Mouse (Mus musculus) ES-E14 (cell line): ENCODE measurements around the gene Mkrn1. TPM values are rescaled to one million over a fixed set of nuclear protein-coding genes. Genes with fewer than 3 reads are reported as not detected.

Source experiments
- DNase-seq: peaks from one replicate; pipeline ENCODE4 v3.0.0-alpha.2; 2013; ENCODE audit warnings: low read depth, low spot score
- H3K27ac ChIP-seq: 2 replicates; pipeline ENCODE4 v1.5.1; 2012; ENCODE audit warnings: low read depth, mild to moderate bottlenecking, low read length, moderate library complexity, mixed read lengths; ENCODE audit not compliant: poor library complexity, insufficient read depth, severe bottlenecking
- H3K36me3 ChIP-seq: 2 replicates; pipeline ENCODE4 v1.6.1; 2012; ENCODE audit warnings: mild to moderate bottlenecking, low read length, moderate library complexity, mixed read lengths; ENCODE audit not compliant: control insufficient read depth, poor library complexity, insufficient read depth, severe bottlenecking
- H3K4me1 ChIP-seq, 2 experiments: fragments of 150-350 bp in 1 of 2; sonication (generic) in 1 of 2; 2 replicates each; pipeline ENCODE4 v1.6.1; 2012; ENCODE audit warnings: low read length in 2 of 2, mild to moderate bottlenecking in 1 of 2, mixed read lengths in 1 of 2; ENCODE audit not compliant: control insufficient read depth in 2 of 2, insufficient read depth in 2 of 2, poor library complexity in 1 of 2
- H3K4me3 ChIP-seq, 2 experiments: fragments of 150-350 bp in 1 of 2; sonication (generic) in 1 of 2; 2 replicates each; pipeline ENCODE4 v1.5.1; 2012; ENCODE audit warnings: low read length in 2 of 2, low read depth in 1 of 2, mild to moderate bottlenecking in 1 of 2, mixed read lengths in 1 of 2; ENCODE audit not compliant: insufficient read depth in 1 of 2, poor library complexity in 1 of 2, severe bottlenecking in 1 of 2
- H3K9ac ChIP-seq: 2 replicates; pipeline ENCODE4 v1.6.1; 2012; ENCODE audit warnings: low read depth, mild to moderate bottlenecking, low read length, mixed read lengths; ENCODE audit not compliant: poor library complexity, insufficient read depth, severe bottlenecking
- H3K9me3 ChIP-seq: fragments of 150-350 bp; sonication (generic); 2 replicates; pipeline ENCODE4 v1.6.1; 2012; ENCODE audit warnings: low read depth, mild to moderate bottlenecking, low read length; ENCODE audit not compliant: control insufficient read depth, insufficient read depth
- CHD2 ChIP-seq: IDR thresholded peaks from 2 replicates; pipeline ENCODE4 v1.6.1; 2014; ENCODE audit warnings: mild to moderate bottlenecking, low read depth, low read length, inconsistent platforms
- HCFC1 ChIP-seq: IDR thresholded peaks from 2 replicates; pipeline ENCODE4 v1.6.1; 2012; ENCODE audit warnings: low read length, inconsistent platforms, borderline replicate concordance; ENCODE audit not compliant: insufficient read depth
- MAFK ChIP-seq: IDR thresholded peaks from 2 replicates; pipeline ENCODE4 v1.6.1; 2014; ENCODE audit warnings: mild to moderate bottlenecking, low read depth, low read length, inconsistent platforms; ENCODE audit not compliant: insufficient read depth
- ZC3H11A ChIP-seq: IDR thresholded peaks from 2 replicates; pipeline ENCODE4 v1.6.1; 2012; ENCODE audit warnings: low read depth, mild to moderate bottlenecking, inconsistent platforms, low read length, borderline replicate concordance
- ZNF384 ChIP-seq: IDR thresholded peaks from 2 replicates; pipeline ENCODE4 v1.6.1; 2012; ENCODE audit warnings: low read depth, low read length, inconsistent platforms
- in situ Hi-C, 2 experiments: fragments of 600-800 bp; cut with MboI; formaldehyde crosslinking; loops; one replicate each; pipeline ENCODE4 v1.15.1; 2025; ENCODE audit warnings: low sequenced_read_pairs in 2 of 2, inconsistent platforms in 1 of 2; ENCODE audit not compliant: unreplicated experiment in 2 of 2
- total RNA-seq: library from RNA; depleted of rRNA; stranded (reverse); fragments of 300-350 nt; gene quantifications from 2 replicates; pipeline ENCODE4 v1.2.3, GENCODE M21; 2012; rRNA removed

Gene Mkrn1
- total RNA-seq, 1 experiment: 652 TPM

DNA sequence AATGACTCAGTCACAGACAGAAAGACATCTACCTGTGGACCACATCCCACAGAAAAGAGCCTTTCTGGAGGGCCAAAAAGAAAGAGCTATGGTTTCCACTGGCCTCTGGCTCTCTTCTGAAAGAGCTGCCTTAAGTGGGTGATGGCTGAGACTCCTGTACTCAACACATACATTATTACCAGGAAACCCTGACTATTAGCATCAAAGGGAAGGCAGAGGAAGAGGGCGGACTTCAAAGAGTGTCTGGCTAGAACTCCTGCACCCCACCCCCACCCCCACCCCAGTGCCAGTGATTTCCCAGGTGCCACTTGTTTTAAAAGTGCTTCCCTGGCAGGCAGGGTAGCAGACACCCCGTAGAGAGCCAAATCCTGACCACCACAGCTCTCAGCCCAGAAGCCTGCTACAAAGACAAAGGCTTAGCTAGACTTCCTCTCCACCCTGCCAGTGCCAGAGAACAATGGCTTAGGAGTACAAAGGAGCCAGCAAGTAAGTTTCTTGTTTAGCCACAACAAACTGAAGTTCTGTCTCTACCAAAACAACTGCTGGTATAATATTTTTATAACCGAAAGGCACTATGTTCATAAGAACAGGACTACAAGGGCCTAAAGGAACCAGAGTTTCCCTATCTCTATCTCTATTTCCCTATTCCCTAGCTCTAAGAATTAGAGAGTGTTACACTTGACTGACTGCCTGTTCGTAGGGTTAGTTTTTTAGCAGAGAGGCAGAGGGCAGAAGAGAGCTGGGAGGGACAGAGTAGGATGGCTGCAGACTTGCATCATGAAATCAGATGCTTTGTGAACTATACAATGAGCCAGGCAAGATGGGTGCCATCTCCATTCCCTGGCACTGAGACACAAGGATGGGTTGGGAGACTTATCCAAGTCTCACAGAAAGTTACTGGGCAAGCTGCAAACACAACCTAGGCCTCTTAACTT is 72.1 kb downstream of the Mkrn1 start:
- DNase-seq: peak; percentile 69
- no peak overlapping the region for H3K4me3 ChIP-seq
- peaks cover 45% of the 10 kb centered on the region for H3K36me3 ChIP-seq
- H3K27ac ChIP-seq: peak overlapping the region; percentile 92
- peak overlapping the region; percentile 9; the same call in 1 of the 2 replicates for H3K9ac ChIP-seq
- TF ChIP-seq HCFC1 (no peak), CHD2 (no peak), ZC3H11A (no peak), ZNF384 (no peak), MAFK (no peak)
- H3K9me3 ChIP-seq: no peaks in the 10 kb centered on the region
- in situ Hi-C loops: no loop called here
- peaks cover 17 to 19% of the 10 kb centered on the region in 2 experiments for H3K4me1 ChIP-seq

Other genes starting within 250 kb of the Mkrn1 start
- gene Kdm7a, start 213.7 kb downstream of the Mkrn1 start, total RNA-seq: 7.4 and 11.9 TPM in 2 replicates
- gene Slc37a3, start 42.8 kb downstream of the Mkrn1 start, total RNA-seq: 45.2 and 66.4 TPM in 2 replicates
- 0.53 and 0.62 TPM in 2 replicates for gene Rab19, start 39.3 kb downstream of the Mkrn1 start, total RNA-seq
- gene Dennd2a, start 137.4 kb upstream of the Mkrn1 start, total RNA-seq: 22.1 and 24.8 TPM in 2 replicates
- 11.4 and 18.1 TPM in 2 replicates for gene Adck2, start 153.4 kb upstream of the Mkrn1 start, total RNA-seq
- gene Gm42420, start 165.3 kb upstream of the Mkrn1 start, total RNA-seq: not detected in 2 replicates
- gene Ndufb2, start 172.1 kb upstream of the Mkrn1 start, total RNA-seq: 109 and 122 TPM in 2 replicates